21 mouse cellular contexts compared by ENCODE assay signal in the genomic region with DNA sequence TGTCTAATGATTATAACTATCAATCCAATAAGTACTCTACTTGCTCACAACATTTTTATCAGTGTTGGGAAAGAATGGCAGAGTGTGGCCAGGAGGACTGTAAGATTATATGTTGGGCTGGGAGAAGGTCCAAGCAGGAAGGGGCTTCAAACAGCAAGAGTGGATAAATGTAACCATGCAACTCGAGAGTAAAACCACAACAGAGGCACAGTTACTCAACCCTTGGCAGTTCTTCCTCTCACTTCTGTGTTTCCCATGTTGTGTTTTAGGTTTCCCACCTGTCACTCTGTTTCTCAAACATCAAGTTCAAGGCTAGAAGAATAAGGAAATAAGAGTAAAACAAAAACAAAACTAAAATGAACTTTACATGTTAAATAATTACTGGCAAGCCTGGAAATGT.
DNase-seq lines count a peak whose midpoint lies in the region; ATAC-seq lines count a peak whose summit lies in the region.
"Had no signal": no experiment of that assay in that cellular context is flagged by ENCODE, and none has a peak within 500 bp of the region (broad histone marks: within the 10 kb centered on the region; RNA-seq: fewer than 3 reads in every experiment).

No protein-coding gene starts in this region.

- DNase-seq in frontal cortex, adult 2 months (ENCODE audit: extremely low spot score in 1 of 2, low spot score in 1 of 2): no peak
- no peak for DNase-seq in spleen, adult 12 weeks (ENCODE audit: low spot score)
- DNase-seq in lung, postnatal 25 days (ENCODE audit: low spot score): no peak
- DNase-seq: adrenal gland, adult 8-10 months; adrenal gland, postnatal 25 days; B cell, adult 2 months; cerebellum, adult 11 months; cerebellum, adult 18-20 months; cerebellum, adult 8-10 months; cerebellum, adult 9-11 months; cerebellum, postnatal 14 days; cerebellum, postnatal 36 days; forebrain, postnatal 0 days had no signal

- ATAC-seq in common myeloid progenitor, adult 5-6 weeks (replicated peaks; ENCODE audit: low read depth, poor library complexity, severe bottlenecking): peak; percentile 98
- ATAC-seq in hematopoietic stem cell, adult 5-6 weeks (replicated peaks in 1 of 2; ENCODE audit: insufficient read depth in 1 of 2, low FRiP score in 2 of 2, low TSS enrichment in 1 of 2, low read depth in 1 of 2, poor library complexity in 2 of 2, severe bottlenecking in 2 of 2): peak; percentile 83 to 85
- ATAC-seq in megakaryocyte progenitor cell, adult 5-6 weeks (replicated peaks; ENCODE audit: poor library complexity): peak; percentile 98
- ATAC-seq: activated CD4-positive, CD25-positive, alpha-beta regulatory T cell, adult 4 months; CD4-positive, CD25-positive, alpha-beta regulatory T cell, adult 4 months; forebrain, embryonic 13.5 days; forebrain, embryonic 15.5 days; forebrain, postnatal 0 days; Patski had no signal
